10 mouse cellular contexts compared by ENCODE assay signal in genomic region chr13:81570241-81570821, GRCm38 (mm10).
DNase-seq lines count a peak whose midpoint lies in the region; ATAC-seq lines count a peak whose summit lies in the region.
"Had no signal": no experiment of that assay in that cellular context is flagged by ENCODE, and none has a peak within 500 bp of the region (broad histone marks: within the 10 kb centered on the region; RNA-seq: fewer than 3 reads in every experiment).

No protein-coding gene starts in this region.

- no peaks in the 10 kb centered on the region for H3K27me3 ChIP-seq in heart, embryonic 11.5 days (ENCODE audit: control insufficient read depth, insufficient read depth, low read length)
- H3K27me3 ChIP-seq in forebrain, embryonic 10.5 days (ENCODE audit: poor library complexity, severe bottlenecking), result no peaks in the 10 kb centered on the region

- peaks cover 6% of the 10 kb centered on the region for H3K4me1 ChIP-seq in heart, embryonic 11.5 days (ENCODE audit: control insufficient read depth, insufficient read depth, low read length)
- peaks cover 25% of the 10 kb centered on the region for H3K4me1 ChIP-seq in forebrain, embryonic 10.5 days

- peak overlapping the region; percentile 35 for H3K4me2 ChIP-seq in heart, embryonic 11.5 days

- WGBS in heart, embryonic 11.5 days (ENCODE audit: insufficient replicate concordance), result 62% methylated on average over 12 of the region's 12 CpGs
- 57% methylated on average over 12 of the region's 12 CpGs for WGBS in forebrain, embryonic 10.5 days

- no peak overlapping the region for H3K9ac ChIP-seq in heart, embryonic 11.5 days (ENCODE audit: low read depth, low read length)

- ATAC-seq in heart, embryonic 11.5 days (replicated peaks; ENCODE audit: insufficient number of reproducible peaks, low FRiP score, low TSS enrichment), result 0 out of 2 replicates have a peak, but pooled peaks have one; percentile 61

- no peaks in the 10 kb centered on the region for H3K9me3 ChIP-seq in heart, embryonic 11.5 days (replicated peaks; ENCODE audit: control insufficient read depth, low read length)
- H3K9me3 ChIP-seq in forebrain, embryonic 10.5 days, result no peaks in the 10 kb centered on the region
- H3K9me3 ChIP-seq: G1E had no signal

- no peaks in the 10 kb centered on the region for H3K36me3 ChIP-seq in heart, embryonic 11.5 days (ENCODE audit: control insufficient read depth, insufficient read depth, low read length)
- peaks cover 30% of the 10 kb centered on the region for H3K36me3 ChIP-seq in forebrain, embryonic 10.5 days (replicated peaks)
- H3K36me3 ChIP-seq: G1E had no signal

- H3K27ac ChIP-seq in heart, embryonic 11.5 days (ENCODE audit: low read depth, low read length), result no peak overlapping the region
- H3K27ac ChIP-seq in forebrain, embryonic 10.5 days, result peak overlapping the region; percentile 71
- H3K27ac ChIP-seq: macrophage had no signal

- intact Hi-C loops in heart, postnatal 25 days (cut with DNase I), result no loop called here

- no peak overlapping the region for H3K4me3 ChIP-seq in heart, embryonic 11.5 days (ENCODE audit: low read depth, low read length)
- H3K4me3 ChIP-seq in forebrain, embryonic 10.5 days, result peak overlapping the region; percentile 22; the same call in 1 of the 2 replicates

- DNase-seq in heart, postnatal 25 days (ENCODE audit: low spot score), result no peak
- DNase-seq in adrenal gland, postnatal 25 days, result peak; percentile 23
- DNase-seq in forebrain, embryonic 10.5 days (ENCODE audit: extremely low spot score, low spot score), result peak; percentile 21
- peak; percentile 10 for DNase-seq in kidney, adult 11 months
- DNase-seq in neural tube, embryonic 10.5 days (ENCODE audit: extremely low spot score, low spot score), result peak; percentile 20
- no peak for DNase-seq in urinary bladder, postnatal 25 days (ENCODE audit: low spot score)
- DNase-seq in frontal cortex, postnatal 14 days (ENCODE audit: low spot score in 2 of 2), result no peak

Comparison
In these comparisons a context has a peak if more than half of its experiments do, and no peak if none do; other contexts are left out.
1. DNase-seq: peak in adrenal gland, postnatal 25 days (single experiment), forebrain, embryonic 10.5 days (single experiment), kidney, adult 11 months (single experiment) and neural tube, embryonic 10.5 days (single experiment); none in heart, postnatal 25 days (single experiment), urinary bladder, postnatal 25 days (single experiment) and frontal cortex, postnatal 14 days (0 of 2).